Mouse (Mus musculus): ENCODE results near the gene Frmd4a.

- TF ChIP-seq CTCF (IDR thresholded peaks at IDR 0.05) (no peak), POLR2A (IDR thresholded peaks at IDR 0.05; ENCODE audit: insufficient read depth, low read depth, low read length) (no peak), EP300 (IDR thresholded peaks at IDR 0.05; ENCODE audit: insufficient read depth, low read depth, low read length) (no peak)
Observed at GRCm38 (mm10) chr2:4505695-4506094, 488.2 kb downstream of the Frmd4a start.
